Mouse (Mus musculus): Measurements from ENCODE around the gene Laptm5. TPM values are rescaled to one million over a fixed set of nuclear protein-coding genes. Genes with fewer than 3 reads are reported as not detected.

Gene Laptm5
- total and polyA plus RNA-seq, 2 experiments from 2014 or later: 14.7 to 15.9 TPM

- DNase-seq (ENCODE audit: low spot score) (no peak), ATAC-seq (ENCODE audit: insufficient read depth, low read depth) (no peak)
- Histone ChIP-seq H3K4me2 (ENCODE audit: low read depth, low read length) (no peak overlapping the region), H3K36me3 (replicated peaks; ENCODE audit: control insufficient read depth, insufficient read depth, low read length) (no peaks in the 10 kb centered on the region), H3K4me1 (ENCODE audit: control insufficient read depth, insufficient read depth) (no peaks in the 10 kb centered on the region), H3K9me3 (replicated peaks; ENCODE audit: control insufficient read depth, low read length) (no peaks in the 10 kb centered on the region), H3K4me3 (ENCODE audit: low read depth, low read length) (no peak overlapping the region), H3K27me3 (ENCODE audit: control insufficient read depth, insufficient read depth, low read length) (peaks cover 3% of the 10 kb centered on the region; the same call in 1 of the 2 replicates), H3K27ac (ENCODE audit: low read depth) (no peak overlapping the region), H3K9ac (replicated peaks; ENCODE audit: low read depth, low read length) (no peak overlapping the region)
- 75% methylated on average over 5 of the region's 5 CpGs for WGBS
- TF ChIP-seq EP300 (IDR thresholded peaks at IDR 0.05; ENCODE audit: low read depth): no peak
Measured at GRCm38 (mm10) chr4:130881336-130881735, 31.6 kb upstream of the Laptm5 start.

- no peak for DNase-seq (ENCODE audit: low spot score)
- no peak overlapping the region for H3K27ac ChIP-seq (ENCODE audit: low read depth)
- 24% methylated on average over 15 of the region's 15 CpGs for WGBS
Measured at GRCm38 (mm10) chr4:130882762-130883161, 30.2 kb upstream of the Laptm5 start.

GRCm38 (mm10) chr4:130883820-130884533, 28.9 kb upstream of the Laptm5 start:
- Histone ChIP-seq H3K4me1 (ENCODE audit: control insufficient read depth, insufficient read depth) (no peaks in the 10 kb centered on the region), H3K9me3 (replicated peaks; ENCODE audit: control insufficient read depth, low read length) (no peaks in the 10 kb centered on the region), H3K27ac (ENCODE audit: low read depth) (no peak overlapping the region), H3K4me3 (ENCODE audit: low read depth, low read length) (no peak overlapping the region), H3K36me3 (replicated peaks; ENCODE audit: control insufficient read depth, insufficient read depth, low read length) (no peaks in the 10 kb centered on the region), H3K27me3 (ENCODE audit: control insufficient read depth, insufficient read depth, low read length) (no peaks in the 10 kb centered on the region), H3K4me2 (ENCODE audit: low read depth, low read length) (no peak overlapping the region), H3K9ac (replicated peaks; ENCODE audit: low read depth, low read length) (no peak overlapping the region)
- 23% methylated on average over 13 of the region's 13 CpGs for WGBS
- TF ChIP-seq EP300 (IDR thresholded peaks at IDR 0.05; ENCODE audit: low read depth) (no peak), CTCF (IDR thresholded peaks at IDR 0.05; ENCODE audit: low read depth) (no peak)
- ATAC-seq (ENCODE audit: insufficient read depth, low read depth) (0 out of 2 replicates have a peak, but pooled peaks have one; percentile 44), DNase-seq (ENCODE audit: low spot score) (no peak)

More at GRCm38 (mm10) chr4:130882762-130883161, 30.2 kb upstream of the Laptm5 start:
- H3K4me2 ChIP-seq (ENCODE audit: low read depth, low read length): no peak overlapping the region
- H3K9me3 ChIP-seq (replicated peaks; ENCODE audit: control insufficient read depth, low read length): no peaks in the 10 kb centered on the region
- H3K9ac ChIP-seq (replicated peaks; ENCODE audit: low read depth, low read length): no peak overlapping the region
- H3K4me3 ChIP-seq (ENCODE audit: low read depth, low read length): no peak overlapping the region
- no peak for ATAC-seq (ENCODE audit: insufficient read depth, low read depth)
- H3K27me3 ChIP-seq (ENCODE audit: control insufficient read depth, insufficient read depth, low read length): no peaks in the 10 kb centered on the region
- H3K36me3 ChIP-seq (replicated peaks; ENCODE audit: control insufficient read depth, insufficient read depth, low read length): no peaks in the 10 kb centered on the region
- no peak for TF ChIP-seq CTCF (IDR thresholded peaks at IDR 0.05; ENCODE audit: low read depth)
- no peaks in the 10 kb centered on the region for H3K4me1 ChIP-seq (ENCODE audit: control insufficient read depth, insufficient read depth)

- TF ChIP-seq CTCF (IDR thresholded peaks at IDR 0.05; ENCODE audit: low read depth) (no peak), EP300 (IDR thresholded peaks at IDR 0.05; ENCODE audit: low read depth) (no peak)
- Histone ChIP-seq H3K9ac (replicated peaks; ENCODE audit: low read depth, low read length) (no peak overlapping the region), H3K27ac (ENCODE audit: low read depth) (no peak overlapping the region), H3K27me3 (ENCODE audit: control insufficient read depth, insufficient read depth, low read length) (0 out of 2 replicates have a peak, but pooled peaks cover 3% of the 10 kb centered on the region), H3K4me3 (ENCODE audit: low read depth, low read length) (no peak overlapping the region), H3K4me1 (ENCODE audit: control insufficient read depth, insufficient read depth) (no peaks in the 10 kb centered on the region), H3K9me3 (replicated peaks; ENCODE audit: control insufficient read depth, low read length) (no peaks in the 10 kb centered on the region), H3K36me3 (replicated peaks; ENCODE audit: control insufficient read depth, insufficient read depth, low read length) (no peaks in the 10 kb centered on the region), H3K4me2 (ENCODE audit: low read depth, low read length) (no peak overlapping the region)
- DNase-seq (ENCODE audit: low spot score) (no peak), ATAC-seq (ENCODE audit: insufficient read depth, low read depth) (no peak)
- 71% methylated on average over 11 of the region's 11 CpGs for WGBS
Measured at GRCm38 (mm10) chr4:130887148-130887745, 25.7 kb upstream of the Laptm5 start.

- DNase-seq (ENCODE audit: low spot score) (no peak), ATAC-seq (ENCODE audit: insufficient read depth, low read depth) (peak; percentile 43; the same call in 1 of the 2 replicates)
- Histone ChIP-seq H3K4me2 (ENCODE audit: low read depth, low read length) (no peak overlapping the region), H3K36me3 (replicated peaks; ENCODE audit: control insufficient read depth, insufficient read depth, low read length) (no peaks in the 10 kb centered on the region), H3K4me1 (ENCODE audit: control insufficient read depth, insufficient read depth) (no peaks in the 10 kb centered on the region), H3K4me3 (ENCODE audit: low read depth, low read length) (no peak overlapping the region), H3K27me3 (ENCODE audit: control insufficient read depth, insufficient read depth, low read length) (0 out of 2 replicates have a peak, but pooled peaks cover 3% of the 10 kb centered on the region), H3K9ac (replicated peaks; ENCODE audit: low read depth, low read length) (no peak overlapping the region), H3K27ac (ENCODE audit: low read depth) (no peak overlapping the region), H3K9me3 (replicated peaks; ENCODE audit: control insufficient read depth, low read length) (no peaks in the 10 kb centered on the region)
- no peak for TF ChIP-seq CTCF (IDR thresholded peaks at IDR 0.05; ENCODE audit: low read depth)
- TF ChIP-seq EP300 (IDR thresholded peaks at IDR 0.05; ENCODE audit: low read depth): no peak
- WGBS: 40% methylated on average over 11 of the region's 11 CpGs
Measured at GRCm38 (mm10) chr4:130889777-130890510, 23.0 kb upstream of the Laptm5 start.

All from heart, postnatal 0 days (tissue).